Mouse (Mus musculus) left cerebral cortex, postnatal 36 days (tissue): ENCODE data around the gene Hivep3. TPM values are rescaled to one million over a fixed set of nuclear protein-coding genes. Genes with fewer than 3 reads are reported as not detected.
A peak's percentile ranks its signal among the peaks of the same experiment; 100 is the strongest.

Experiments
- DNase-seq, 2 experiments: peaks; one replicate each; pipeline ENCODE4 v3.0.0; 2021 to 2022; ENCODE audit warnings: low spot score in 2 of 2, mixed read lengths in 1 of 2
- intact Hi-C: fragments of 180-260 bp; cut with DNase I; formaldehyde crosslinking; loops from one replicate; pipeline ENCODE4 v1.15.1; 2025
- total RNA-seq, 2 experiments: library from RNA; stranded (reverse); gene quantifications; 2 replicates each; pipeline ENCODE4 v1.2.3; 2021

Gene Hivep3
- total RNA-seq, 2 experiments from 2014 or later: 50.5 to 64.8 TPM

- no peak for DNase-seq
- intact Hi-C loops: no loop called here
Measured at GRCm38 (mm10) chr4:119893255-119893779, 159.7 kb downstream of the Hivep3 start.

- intact Hi-C loops: no loop called here
- DNase-seq: no peak
Measured at GRCm38 (mm10) chr4:119894797-119895458, 161.3 kb downstream of the Hivep3 start.

- no peak for DNase-seq
Measured at GRCm38 (mm10) chr4:119895504-119895903, 161.9 kb downstream of the Hivep3 start.

GRCm38 (mm10) chr4:119896572-119896971, 163.0 kb downstream of the Hivep3 start:
- intact Hi-C loops: no loop called here
- no peak for DNase-seq

More at GRCm38 (mm10) chr4:119895504-119895903, 161.9 kb downstream of the Hivep3 start:
- intact Hi-C loops: no loop called here

- intact Hi-C loops: no loop called here
- no peak for DNase-seq
Measured at GRCm38 (mm10) chr4:119897054-119897855, 163.7 kb downstream of the Hivep3 start.

- peak; percentile 69 to 74 for DNase-seq
- intact Hi-C loops: loop anchor here (5.0 kb wide), 1 partner anchor 65 kb away; no protein-coding TSS in a partner anchor
Measured at GRCm38 (mm10) chr4:119901556-119902491, 168.2 kb downstream of the Hivep3 start.

GRCm38 (mm10) chr4:119903328-119903727, 169.7 kb downstream of the Hivep3 start:
- peak in 1 of 2 experiments; percentile 37 for DNase-seq
- intact Hi-C loops: loop anchor here (5.0 kb wide), 1 partner anchor 64 kb away; no protein-coding TSS in a partner anchor

GRCm38 (mm10) chr4:119903806-119904205, 170.2 kb downstream of the Hivep3 start:
- intact Hi-C loops: loop anchor here (5.0 kb wide), 1 partner anchor 63 kb away; no protein-coding TSS in a partner anchor
- no peak for DNase-seq

- intact Hi-C loops: loop anchor here (5.0 kb wide), 1 partner anchor 63 kb away; no protein-coding TSS in a partner anchor
- peak in 1 of 2 experiments; percentile 52 for DNase-seq
Measured at GRCm38 (mm10) chr4:119904296-119904695, 170.7 kb downstream of the Hivep3 start.

GRCm38 (mm10) chr4:119907106-119907505, 173.5 kb downstream of the Hivep3 start:
- intact Hi-C loops: no loop called here
- DNase-seq: no peak

GRCm38 (mm10) chr4:119911071-119911904, 177.7 kb downstream of the Hivep3 start:
- DNase-seq: no peak
- intact Hi-C loops: no loop called here

GRCm38 (mm10) chr4:119912216-119912615, 178.6 kb downstream of the Hivep3 start:
- intact Hi-C loops: no loop called here
- DNase-seq: no peak

GRCm38 (mm10) chr4:119914194-119914593, 180.6 kb downstream of the Hivep3 start:
- intact Hi-C loops: no loop called here

GRCm38 (mm10) chr4:119915069-119915468, 181.5 kb downstream of the Hivep3 start:
- DNase-seq: no peak
- intact Hi-C loops: no loop called here

More at GRCm38 (mm10) chr4:119914194-119914593, 180.6 kb downstream of the Hivep3 start:
- DNase-seq: no peak

- intact Hi-C loops: no loop called here
Measured at GRCm38 (mm10) chr4:119917502-119917901, 183.9 kb downstream of the Hivep3 start.

GRCm38 (mm10) chr4:119919349-119919748, 185.8 kb downstream of the Hivep3 start:
- intact Hi-C loops: no loop called here
- no peak for DNase-seq

More at GRCm38 (mm10) chr4:119917502-119917901, 183.9 kb downstream of the Hivep3 start:
- DNase-seq: no peak

- no peak for DNase-seq
- intact Hi-C loops: no loop called here
Measured at GRCm38 (mm10) chr4:119921022-119921717, 187.6 kb downstream of the Hivep3 start.
